Mouse (Mus musculus) heart, postnatal 0 days (tissue): ENCODE results near the gene Ccdc152. TPM values are rescaled to one million over a fixed set of nuclear protein-coding genes. Genes with fewer than 3 reads are reported as not detected.
A peak's percentile ranks its signal among the peaks of the same experiment; 100 is the strongest.

Source experiments
- ATAC-seq: fragments of 200-750 bp; cut with Nextera tagmentation; 2 replicates; pipeline ENCODE4 v1.8.0; 2017; ENCODE audit warnings: low read depth, moderate number of reproducible peaks, moderate library complexity; ENCODE audit not compliant: insufficient read depth
- DNase-seq: peaks from one replicate; pipeline ENCODE4 v3.0.0-alpha.2; 2016; ENCODE audit warnings: low spot score
- H3K27ac ChIP-seq: fragments of 300-500 bp; sonication (generic); 2 replicates; pipeline ENCODE4 v1.5.1; 2014; ENCODE audit warnings: low read depth, mild to moderate bottlenecking
- H3K27me3 ChIP-seq: fragments of 300-500 bp; sonication (generic); 2 replicates; pipeline ENCODE4 v1.6.1; 2014; ENCODE audit warnings: low read length, mixed read lengths; ENCODE audit not compliant: control insufficient read depth, insufficient read depth
- H3K36me3 ChIP-seq: fragments of 300-500 bp; sonication (generic); replicated peaks from 2 replicates; pipeline ENCODE4 v1.6.1; 2014; ENCODE audit warnings: low read length, mixed read lengths; ENCODE audit not compliant: control insufficient read depth, insufficient read depth
- H3K4me1 ChIP-seq: fragments of 300-500 bp; sonication (generic); 2 replicates; pipeline ENCODE4 v1.6.1; 2014; ENCODE audit warnings: antibody characterized with exemption; ENCODE audit not compliant: control insufficient read depth, insufficient read depth
- H3K4me2 ChIP-seq: fragments of 300-500 bp; sonication (generic); 2 replicates; pipeline ENCODE4 v1.6.1; 2014; ENCODE audit warnings: low read depth, mild to moderate bottlenecking, low read length, moderate library complexity
- H3K4me3 ChIP-seq: fragments of 300-500 bp; sonication (generic); 2 replicates; pipeline ENCODE4 v1.5.1; 2014; ENCODE audit warnings: low read depth, low read length
- H3K9ac ChIP-seq: fragments of 300-500 bp; sonication (generic); replicated peaks from 2 replicates; pipeline ENCODE4 v1.6.1; 2014; ENCODE audit warnings: low read depth, low read length, mixed read lengths
- H3K9me3 ChIP-seq: fragments of 300-500 bp; sonication (generic); replicated peaks from 2 replicates; pipeline ENCODE4 v1.6.1; 2016; ENCODE audit warnings: low read length; ENCODE audit not compliant: control insufficient read depth
- CTCF ChIP-seq: IDR thresholded peaks from 2 replicates; pipeline ENCODE4 v1.5.1; 2016; ENCODE audit warnings: antibody characterized with exemption, control low read depth, low read depth
- EP300 ChIP-seq: IDR thresholded peaks from 2 replicates; pipeline ENCODE4 v1.6.1; 2016; ENCODE audit warnings: antibody characterized with exemption, low read depth
- WGBS: fragments of 180-500 bp; shearing (Covaris S2); extraction: QIAGEN DNeasy Blood & Tissue Kit; methylation state at CpG from one replicate; pipeline ENCODE4 v1.1.7; 2014; 5-methylcytosine and 5-hydroxymethylcytosine counted together
- polyA plus RNA-seq: library from polyadenylated mRNA; unstranded; fragments of >200 nt; fragmentation: Nextera tagmentation; extraction: Ambion mirVana; gene quantifications from 2 replicates; pipeline ENCODE4 v1.2.1, GENCODE M21; 2015
- total RNA-seq: library from RNA; depleted of rRNA; stranded (reverse); fragments of >200 nt; gene quantifications from 2 replicates; pipeline ENCODE4 v1.2.3, GENCODE M21; 2014; ENCODE audit warnings: low replicate concordance

The Ccdc152 gene
- total and polyA plus RNA-seq, 2 experiments from 2014 or later = 0.87 TPM; not detected in 1

DNA sequence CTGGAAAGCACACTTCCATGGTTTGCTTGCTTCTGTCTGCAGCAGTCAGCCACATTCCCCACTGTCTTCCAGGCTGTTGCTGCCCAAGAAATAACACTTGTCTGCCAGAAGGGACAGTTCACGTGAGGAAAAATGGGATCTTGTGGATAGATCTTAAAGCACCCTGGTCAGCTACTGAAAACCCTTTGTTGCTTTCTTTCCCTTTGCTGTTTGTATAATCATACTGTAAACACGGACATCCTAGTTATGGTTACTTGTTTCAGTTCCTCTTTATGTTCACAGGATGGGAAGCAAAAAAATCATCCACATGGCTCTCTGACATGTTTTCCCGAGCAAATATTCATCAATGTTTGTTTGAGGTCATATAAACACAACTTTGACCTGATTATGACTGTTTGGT lies 36.5 kb upstream of the Ccdc152 start:
- H3K36me3 ChIP-seq = peaks cover 46% of the 10 kb centered on the region
- no peak overlapping the region for H3K27ac ChIP-seq
- no peaks in the 10 kb centered on the region for H3K4me1 ChIP-seq
- no peak overlapping the region for H3K4me3 ChIP-seq
- no peak for DNase-seq
- TF ChIP-seq EP300 = no peak
- TF ChIP-seq CTCF = no peak
- 81% methylated on average over 3 of the region's 3 CpGs for WGBS
- no peak overlapping the region for H3K4me2 ChIP-seq
- no peak overlapping the region for H3K9ac ChIP-seq
- H3K27me3 ChIP-seq = no peaks in the 10 kb centered on the region
- ATAC-seq = no peak
- peaks cover 5% of the 10 kb centered on the region; the same call in 1 of the 2 replicates for H3K9me3 ChIP-seq

DNA sequence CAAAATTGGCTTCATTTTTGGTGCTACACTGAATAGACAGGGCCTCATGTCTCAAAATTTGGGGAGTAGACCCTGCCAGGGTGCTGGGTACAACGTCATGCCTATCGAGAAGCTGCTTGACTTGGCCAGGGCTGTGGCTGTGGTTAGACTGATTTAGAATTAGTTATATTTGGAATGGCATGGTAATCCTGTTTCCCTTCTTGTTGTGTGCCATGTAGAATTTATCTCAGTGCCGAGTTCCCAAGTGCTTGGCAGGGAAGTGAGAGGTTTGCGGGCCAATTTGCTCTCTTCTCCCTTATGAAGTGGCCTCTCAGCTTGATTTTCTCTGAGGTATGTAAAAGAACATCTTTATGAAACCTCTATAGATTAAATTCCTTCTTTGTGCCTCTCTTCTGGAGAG lies 29.2 kb upstream of the Ccdc152 start:
- Histone ChIP-seq H3K4me1 (peaks cover 11% of the 10 kb centered on the region), H3K9ac (no peak overlapping the region), H3K4me2 (no peak overlapping the region), H3K9me3 (peaks cover 4% of the 10 kb centered on the region; the same call in 1 of the 2 replicates), H3K36me3 (peaks cover 26% of the 10 kb centered on the region), H3K27ac (peak overlapping the region; percentile 79), H3K27me3 (no peaks in the 10 kb centered on the region), H3K4me3 (no peak overlapping the region)
- TF ChIP-seq CTCF (no peak), EP300 (no peak)
- peak; percentile 68 for ATAC-seq
- WGBS = 45% methylated on average over 4 of the region's 4 CpGs
- peak; percentile 42 for DNase-seq

DNA sequence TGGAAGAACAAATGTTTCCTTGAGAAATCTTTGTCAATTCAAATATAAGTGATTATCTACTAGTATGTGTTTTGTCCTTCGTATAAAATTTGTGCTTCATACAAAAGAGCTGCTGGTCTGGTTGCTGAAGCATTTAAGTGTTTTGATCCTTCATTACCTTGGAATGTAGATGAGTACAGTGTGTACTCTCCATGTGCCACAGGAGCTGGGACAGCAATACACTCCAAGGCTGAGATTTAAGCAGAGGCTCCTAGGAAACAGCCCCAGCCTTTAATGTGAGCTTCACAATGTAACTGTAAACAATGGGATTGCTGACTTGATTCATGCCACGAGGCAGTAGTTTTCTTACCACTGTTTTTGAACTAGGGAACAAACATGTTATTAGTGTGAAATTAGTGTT lies 28.5 kb upstream of the Ccdc152 start:
- Histone ChIP-seq H3K36me3 (peaks cover 21% of the 10 kb centered on the region), H3K4me3 (no peak overlapping the region), H3K27ac (peak overlapping the region; percentile 79), H3K27me3 (no peaks in the 10 kb centered on the region), H3K9ac (no peak overlapping the region), H3K4me2 (no peak overlapping the region), H3K9me3 (no peaks in the 10 kb centered on the region), H3K4me1 (peaks cover 11% of the 10 kb centered on the region)
- WGBS = 76% methylated on average over 2 of the region's 2 CpGs
- no peak for TF ChIP-seq CTCF
- TF ChIP-seq EP300 = no peak
- no peak for DNase-seq
- no peak for ATAC-seq

DNA sequence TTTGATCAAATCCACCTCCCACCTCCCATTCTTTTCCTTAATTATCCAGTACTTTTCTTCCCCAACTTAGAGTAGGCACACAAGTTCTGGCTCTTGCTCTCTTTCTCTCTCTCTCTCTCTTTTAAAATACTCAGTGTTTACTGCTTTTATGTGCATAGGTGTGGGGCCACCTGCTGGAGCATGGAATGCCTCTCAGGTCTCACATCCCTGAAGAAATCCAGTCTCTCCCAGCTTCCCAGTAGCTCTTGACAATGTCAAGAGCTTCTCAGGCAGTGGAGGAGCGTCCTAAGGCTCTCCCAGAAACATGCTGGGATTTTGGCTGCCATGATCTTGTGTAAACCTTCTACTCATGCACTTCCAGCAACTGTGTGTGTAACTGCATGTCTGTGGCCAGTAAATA lies 27.0 kb upstream of the Ccdc152 start:
- no peak overlapping the region for H3K4me3 ChIP-seq
- WGBS = 88% methylated on average over 1 of the region's 1 CpGs
- ATAC-seq (no peak), DNase-seq (no peak)
- no peaks in the 10 kb centered on the region for H3K9me3 ChIP-seq
- no peak for TF ChIP-seq EP300
- TF ChIP-seq CTCF = no peak
- no peaks in the 10 kb centered on the region for H3K27me3 ChIP-seq
- H3K9ac ChIP-seq = no peak overlapping the region
- H3K27ac ChIP-seq = no peak overlapping the region
- peaks cover 13% of the 10 kb centered on the region for H3K36me3 ChIP-seq
- H3K4me1 ChIP-seq = peaks cover 11% of the 10 kb centered on the region
- H3K4me2 ChIP-seq = no peak overlapping the region

DNA sequence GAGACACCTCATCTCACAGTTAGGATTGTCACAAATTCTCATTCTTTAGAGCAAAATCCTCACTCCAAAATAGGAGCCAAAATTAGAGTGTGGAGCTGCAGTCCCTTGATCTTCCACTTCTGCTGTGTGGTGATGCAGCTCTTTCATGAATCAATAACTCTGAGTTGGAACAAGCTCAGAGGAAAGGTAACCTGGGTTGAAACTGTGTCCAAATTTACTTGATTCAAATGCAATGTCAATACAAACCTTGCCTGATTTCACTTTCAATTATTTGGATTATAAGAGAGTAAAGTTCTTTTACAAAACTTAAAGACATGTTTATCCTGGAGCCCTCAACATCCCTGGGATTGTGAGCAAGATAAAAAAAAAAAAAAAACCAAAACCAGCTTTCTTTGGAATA lies 19.7 kb upstream of the Ccdc152 start:
- H3K27me3 ChIP-seq = no peaks in the 10 kb centered on the region
- no peaks in the 10 kb centered on the region for H3K9me3 ChIP-seq
- H3K4me1 ChIP-seq = no peaks in the 10 kb centered on the region
- H3K4me2 ChIP-seq = no peak overlapping the region
- no peak for DNase-seq
- H3K4me3 ChIP-seq = no peak overlapping the region
- no peak overlapping the region for H3K9ac ChIP-seq
- no peak for TF ChIP-seq EP300
- TF ChIP-seq CTCF = no peak
- ATAC-seq = no peak
- H3K27ac ChIP-seq = no peak overlapping the region
- peaks cover 21% of the 10 kb centered on the region for H3K36me3 ChIP-seq

- TF ChIP-seq CTCF (no peak), EP300 (no peak)
Measured at GRCm38 (mm10) chr15:3319929-3320328, 16.6 kb upstream of the Ccdc152 start.

More at GRCm38 (mm10) chr15:3319929-3320328, 16.6 kb upstream of the Ccdc152 start:
- Histone ChIP-seq H3K4me1 (no peaks in the 10 kb centered on the region), H3K27me3 (no peaks in the 10 kb centered on the region), H3K4me2 (no peak overlapping the region), H3K27ac (no peak overlapping the region), H3K36me3 (peaks cover 14% of the 10 kb centered on the region), H3K4me3 (no peak overlapping the region), H3K9me3 (no peaks in the 10 kb centered on the region), H3K9ac (no peak overlapping the region)
- WGBS = 87% methylated on average over 9 of the region's 9 CpGs
- ATAC-seq = no peak
- no peak for DNase-seq
